Mouse (Mus musculus) neural tube, embryonic 15.5 days (tissue): ENCODE results near the gene Map3k5. TPM values are rescaled to one million over a fixed set of nuclear protein-coding genes. Genes with fewer than 3 reads are reported as not detected.
A peak's percentile ranks its signal among the peaks of the same experiment; 100 is the strongest.

Source experiments
- ATAC-seq: fragments of 200-750 bp; cut with Nextera tagmentation; 2 replicates; pipeline ENCODE4 v1.8.0; 2017; ENCODE audit warnings: mild to moderate bottlenecking, moderate TSS enrichment, moderate library complexity; ENCODE audit not compliant: low FRiP score
- H3K27ac ChIP-seq: fragments of 300-500 bp; sonication (generic); replicated peaks from 2 replicates; pipeline ENCODE4 v1.5.1; 2015; ENCODE audit warnings: mild to moderate bottlenecking, inconsistent platforms
- H3K27me3 ChIP-seq: fragments of 300-500 bp; sonication (generic); replicated peaks from 2 replicates; pipeline ENCODE4 v1.6.1; 2015; ENCODE audit warnings: inconsistent platforms
- H3K36me3 ChIP-seq: fragments of 300-500 bp; sonication (generic); 2 replicates; pipeline ENCODE4 v1.6.1; 2015; ENCODE audit warnings: inconsistent platforms
- H3K4me1 ChIP-seq: fragments of 300-500 bp; sonication (generic); 2 replicates; pipeline ENCODE4 v1.6.1; 2015; ENCODE audit warnings: inconsistent platforms
- H3K4me2 ChIP-seq: fragments of 300-500 bp; sonication (generic); 2 replicates; pipeline ENCODE4 v1.6.1; 2015; ENCODE audit warnings: inconsistent platforms, mild to moderate bottlenecking, moderate library complexity
- H3K4me3 ChIP-seq: fragments of 300-500 bp; sonication (generic); replicated peaks from 2 replicates; pipeline ENCODE4 v1.5.1; 2015; ENCODE audit warnings: mild to moderate bottlenecking, inconsistent platforms
- H3K9ac ChIP-seq: fragments of 300-500 bp; sonication (generic); replicated peaks from 2 replicates; pipeline ENCODE4 v1.6.1; 2015; ENCODE audit warnings: mild to moderate bottlenecking, inconsistent platforms
- H3K9me3 ChIP-seq: fragments of 300-500 bp; sonication (generic); replicated peaks from 2 replicates; pipeline ENCODE4 v1.6.1; 2016; ENCODE audit warnings: inconsistent platforms
- WGBS: fragments of 180-500 bp; shearing (Covaris S2); methylation state at CpG from one replicate; pipeline ENCODE4 v1.1.7; 2015; ENCODE audit warnings: mixed read lengths; 5-methylcytosine and 5-hydroxymethylcytosine counted together
- polyA plus RNA-seq: library from polyadenylated mRNA; unstranded; fragments of >200 nt; fragmentation: Nextera tagmentation; extraction: Ambion mirVana; gene quantifications from 2 replicates; pipeline ENCODE4 v1.2.1, GENCODE M21; 2015

The Map3k5 gene
- polyA plus RNA-seq, 1 experiment from 2014 or later = 1.4 TPM

DNA sequence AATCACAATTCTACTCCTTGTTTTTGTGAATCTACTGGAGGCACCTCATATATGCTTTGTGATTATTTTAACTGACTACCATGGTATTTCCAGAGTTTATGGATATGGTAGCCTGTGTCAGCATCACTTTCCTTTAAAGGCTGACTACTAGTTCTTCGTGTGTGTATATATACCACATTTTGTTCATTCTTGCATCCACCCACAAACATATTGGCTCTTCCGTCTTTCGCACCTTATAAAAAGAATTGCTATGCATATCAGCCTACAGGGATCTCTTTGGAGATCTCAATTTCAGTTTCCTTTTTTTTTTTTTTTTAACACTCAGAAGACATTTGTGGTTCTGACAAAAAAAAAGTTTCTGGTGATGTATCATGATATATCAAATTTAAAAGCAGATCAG, 105.3 kb downstream of the Map3k5 start:
- Histone ChIP-seq H3K4me2 (no peak overlapping the region), H3K4me3 (no peak overlapping the region), H3K27ac (no peak overlapping the region), H3K36me3 (no peaks in the 10 kb centered on the region), H3K9me3 (no peaks in the 10 kb centered on the region), H3K4me1 (no peaks in the 10 kb centered on the region), H3K9ac (no peak overlapping the region), H3K27me3 (no peaks in the 10 kb centered on the region)
- ATAC-seq = no peak
- WGBS = 90% methylated on average over 3 of the region's 3 CpGs

DNA sequence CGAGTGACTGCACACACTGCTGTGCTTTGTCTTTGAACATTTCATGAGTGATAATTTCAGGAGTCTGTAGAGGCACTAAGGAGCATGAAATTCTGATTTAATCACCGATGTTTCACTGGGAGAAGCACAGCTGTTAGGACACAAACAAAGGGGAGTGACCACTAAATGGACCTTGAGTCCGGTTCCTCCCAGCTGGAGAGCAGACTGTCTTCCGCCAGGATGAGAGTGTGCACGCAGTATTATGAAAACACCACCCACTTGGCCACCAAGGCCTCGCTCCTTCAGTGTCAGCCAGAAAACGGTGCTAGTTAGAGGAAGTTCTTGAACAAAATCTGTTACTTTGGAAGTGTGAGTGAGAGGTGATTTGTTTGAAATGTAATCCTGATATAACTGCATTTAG, 105.8 kb downstream of the Map3k5 start:
- no peak overlapping the region for H3K9ac ChIP-seq
- no peaks in the 10 kb centered on the region for H3K27me3 ChIP-seq
- H3K4me2 ChIP-seq = no peak overlapping the region
- H3K36me3 ChIP-seq = no peaks in the 10 kb centered on the region
- no peak overlapping the region for H3K27ac ChIP-seq
- H3K4me3 ChIP-seq = no peak overlapping the region
- no peaks in the 10 kb centered on the region for H3K4me1 ChIP-seq
- no peak for ATAC-seq
- H3K9me3 ChIP-seq = no peaks in the 10 kb centered on the region
- 26% methylated on average over 7 of the region's 7 CpGs for WGBS

DNA sequence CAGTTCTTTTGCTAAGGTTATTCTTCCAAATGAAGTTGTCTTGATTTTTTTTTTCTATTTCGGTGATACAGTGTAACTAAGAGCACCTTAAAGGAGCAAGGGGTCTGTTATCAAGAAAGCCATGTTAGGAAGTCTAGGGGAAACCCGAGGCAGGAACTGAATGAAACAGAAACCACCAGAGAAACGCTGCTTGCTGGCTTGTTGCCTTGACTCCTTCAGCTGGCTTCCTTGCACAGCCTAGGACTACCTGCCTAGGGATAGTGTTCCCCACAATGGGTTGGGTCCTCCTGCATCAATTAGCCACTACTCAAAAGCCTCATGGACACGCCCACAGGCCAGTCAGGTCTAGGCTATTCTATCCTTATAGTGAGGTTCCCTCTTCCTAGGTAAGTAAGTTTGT, 106.4 kb downstream of the Map3k5 start:
- H3K4me2 ChIP-seq = no peak overlapping the region
- no peak overlapping the region for H3K27ac ChIP-seq
- 84% methylated on average over 4 of the region's 4 CpGs for WGBS
- no peaks in the 10 kb centered on the region for H3K9me3 ChIP-seq
- H3K9ac ChIP-seq = no peak overlapping the region
- ATAC-seq = no peak
- H3K4me3 ChIP-seq = no peak overlapping the region
- H3K27me3 ChIP-seq = no peaks in the 10 kb centered on the region
- H3K4me1 ChIP-seq = no peaks in the 10 kb centered on the region
- H3K36me3 ChIP-seq = no peaks in the 10 kb centered on the region

DNA sequence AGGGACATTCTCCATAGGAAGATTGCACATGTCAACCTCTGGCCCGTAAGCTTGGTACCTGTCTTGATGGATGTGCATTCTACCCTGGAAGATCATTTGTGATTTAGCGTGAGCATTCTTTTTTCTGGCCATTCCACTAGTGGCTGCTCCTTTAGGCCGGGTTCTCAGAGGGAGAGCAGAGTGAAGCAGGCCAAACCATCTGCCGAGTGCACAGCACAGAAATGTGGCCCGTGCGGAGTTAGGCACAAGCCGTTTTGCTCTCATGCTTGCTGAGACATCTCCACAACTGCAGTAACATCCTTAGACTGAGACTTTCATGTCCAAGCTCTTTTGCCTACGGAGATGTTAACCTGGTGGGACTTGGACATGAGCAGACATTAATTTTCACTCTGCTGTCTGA, 107.8 kb downstream of the Map3k5 start:
- no peaks in the 10 kb centered on the region for H3K36me3 ChIP-seq
- WGBS = 91% methylated on average over 8 of the region's 8 CpGs
- ATAC-seq = no peak
- no peaks in the 10 kb centered on the region for H3K27me3 ChIP-seq
- H3K9me3 ChIP-seq = no peaks in the 10 kb centered on the region
- no peak overlapping the region for H3K27ac ChIP-seq
- H3K4me3 ChIP-seq = no peak overlapping the region
- H3K9ac ChIP-seq = no peak overlapping the region
- H3K4me1 ChIP-seq = peaks cover 4% of the 10 kb centered on the region; the same call in 1 of the 2 replicates
- H3K4me2 ChIP-seq = no peak overlapping the region

DNA sequence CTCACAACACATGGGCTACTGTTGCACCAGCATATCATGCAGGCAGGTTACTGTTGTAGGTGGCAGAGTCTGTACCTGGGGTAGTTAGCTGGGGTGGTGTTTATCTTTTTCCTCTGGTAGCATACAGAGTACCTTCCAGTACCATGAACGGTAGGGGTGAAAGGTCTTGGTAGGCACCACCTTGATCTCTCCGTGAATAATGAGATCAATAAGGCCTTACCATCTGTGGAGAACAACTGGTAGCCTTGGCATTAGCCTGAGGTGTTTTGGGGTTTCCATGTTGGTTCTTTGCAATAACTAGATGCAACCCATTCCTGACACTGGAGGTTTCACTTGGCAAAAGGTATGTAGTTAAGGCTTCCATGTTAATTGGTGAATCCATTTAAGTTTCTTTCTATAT, 109.8 kb downstream of the Map3k5 start:
- Histone ChIP-seq H3K36me3 (no peaks in the 10 kb centered on the region), H3K4me3 (no peak overlapping the region), H3K27ac (no peak overlapping the region), H3K27me3 (no peaks in the 10 kb centered on the region), H3K9ac (no peak overlapping the region), H3K4me1 (peaks cover 4% of the 10 kb centered on the region; the same call in 1 of the 2 replicates), H3K4me2 (no peak overlapping the region), H3K9me3 (no peaks in the 10 kb centered on the region)
- ATAC-seq = no peak
- 93% methylated on average over 2 of the region's 2 CpGs for WGBS

GRCm38 (mm10) chr10:20045733-20046495, 111.6 kb downstream of the Map3k5 start:
- Histone ChIP-seq H3K4me2 (no peak overlapping the region), H3K9me3 (no peaks in the 10 kb centered on the region), H3K4me3 (no peak overlapping the region), H3K9ac (no peak overlapping the region), H3K36me3 (no peaks in the 10 kb centered on the region), H3K27ac (no peak overlapping the region), H3K4me1 (peaks cover 4% of the 10 kb centered on the region; the same call in 1 of the 2 replicates), H3K27me3 (no peaks in the 10 kb centered on the region)
- WGBS = 50% methylated on average over 4 of the region's 4 CpGs
- ATAC-seq = peak; percentile 59; the same call in 1 of the 2 replicates

DNA sequence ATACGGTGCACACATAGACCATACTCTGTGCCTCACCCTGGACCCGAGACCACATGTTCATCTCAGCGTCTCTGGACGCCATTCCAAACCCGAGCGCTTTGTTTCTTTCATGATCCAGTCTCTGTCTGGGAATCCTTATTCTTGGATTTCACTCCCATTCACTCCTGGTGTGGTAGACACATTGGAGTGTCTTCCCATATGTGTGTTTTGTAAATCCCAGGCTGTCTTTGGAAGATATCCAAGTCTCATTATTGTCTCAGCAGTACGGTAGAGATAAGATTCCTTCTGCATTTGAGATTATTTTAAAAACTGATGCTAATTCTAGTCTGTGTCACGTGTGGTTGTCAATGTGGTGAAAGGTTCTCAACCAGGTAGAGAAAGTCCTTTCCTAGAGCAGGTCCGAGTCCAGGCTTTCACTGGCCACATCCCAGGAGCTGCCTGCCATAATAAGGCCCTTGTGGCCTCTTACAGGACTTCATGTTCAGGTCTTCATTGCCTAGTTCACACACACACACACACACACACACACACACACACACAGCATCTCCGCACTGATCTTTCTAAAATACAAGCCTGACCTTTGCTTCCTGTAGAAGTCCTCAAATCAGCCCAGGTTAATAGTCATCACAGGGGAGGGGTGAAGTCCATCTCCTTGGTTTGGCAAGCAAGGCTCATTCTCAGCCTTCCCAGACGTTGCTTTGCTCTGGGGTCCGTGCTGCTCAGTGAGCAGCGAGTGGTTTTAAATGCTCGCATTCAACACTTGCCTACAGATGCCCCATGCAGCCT, 122.8 kb downstream of the Map3k5 start:
- Histone ChIP-seq H3K4me3 (no peak overlapping the region), H3K4me1 (no peaks in the 10 kb centered on the region), H3K27me3 (no peaks in the 10 kb centered on the region), H3K36me3 (no peaks in the 10 kb centered on the region), H3K27ac (no peak overlapping the region), H3K4me2 (no peak overlapping the region), H3K9me3 (no peaks in the 10 kb centered on the region), H3K9ac (no peak overlapping the region)
- ATAC-seq = no peak
- 93% methylated on average over 14 of the region's 14 CpGs for WGBS

- Histone ChIP-seq H3K4me1 (no peaks in the 10 kb centered on the region), H3K27me3 (no peaks in the 10 kb centered on the region), H3K9ac (no peak overlapping the region), H3K4me2 (no peak overlapping the region), H3K4me3 (no peak overlapping the region), H3K27ac (no peak overlapping the region), H3K36me3 (no peaks in the 10 kb centered on the region), H3K9me3 (no peaks in the 10 kb centered on the region)
- no peak for ATAC-seq
- 90% methylated on average over 10 of the region's 10 CpGs for WGBS
Measured at GRCm38 (mm10) chr10:20058031-20058430, 123.8 kb downstream of the Map3k5 start.

GRCm38 (mm10) chr10:20058841-20059240, 124.6 kb downstream of the Map3k5 start:
- Histone ChIP-seq H3K27ac (no peak overlapping the region), H3K36me3 (no peaks in the 10 kb centered on the region), H3K9me3 (no peaks in the 10 kb centered on the region), H3K9ac (no peak overlapping the region), H3K4me2 (no peak overlapping the region), H3K27me3 (no peaks in the 10 kb centered on the region), H3K4me1 (no peaks in the 10 kb centered on the region), H3K4me3 (no peak overlapping the region)
- no peak for ATAC-seq
- WGBS = 88% methylated on average over 10 of the region's 10 CpGs

DNA sequence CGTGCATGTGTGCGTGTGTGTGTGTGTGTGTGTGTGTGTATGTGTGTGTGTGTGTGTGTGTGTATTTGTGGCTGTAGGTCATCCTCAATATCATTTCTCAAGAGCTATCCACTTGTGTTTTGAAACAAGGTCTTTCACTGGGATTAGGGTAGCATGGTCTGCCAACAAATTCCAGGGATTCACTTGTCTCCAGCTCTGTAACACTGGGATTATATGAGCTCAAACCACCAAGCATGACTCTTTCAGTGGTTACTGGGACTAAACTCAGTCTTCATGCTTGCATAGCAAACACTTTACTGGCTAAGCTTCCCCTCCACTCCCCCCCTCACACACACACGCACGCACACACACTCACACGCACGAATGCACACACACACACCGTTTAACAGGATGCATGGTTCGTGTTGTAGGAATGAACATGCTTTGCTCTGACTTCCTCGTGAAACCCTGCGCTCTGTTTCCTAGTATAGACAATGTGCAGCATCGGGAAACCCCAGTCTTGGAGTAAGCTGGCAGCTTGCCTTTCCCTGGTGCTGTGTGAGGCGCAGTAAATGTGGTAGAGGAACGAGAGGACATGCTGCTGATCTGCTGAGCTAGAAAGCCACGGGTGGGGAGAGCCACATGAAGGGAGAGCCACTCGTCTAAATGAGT, 126.2 kb downstream of the Map3k5 start:
- ATAC-seq = peak; percentile 47
- Histone ChIP-seq H3K27me3 (no peaks in the 10 kb centered on the region), H3K9me3 (no peaks in the 10 kb centered on the region), H3K4me2 (no peak overlapping the region), H3K27ac (no peak overlapping the region), H3K4me1 (no peaks in the 10 kb centered on the region), H3K4me3 (no peak overlapping the region), H3K9ac (no peak overlapping the region), H3K36me3 (no peaks in the 10 kb centered on the region)
- whole genome bisulfite sequencing = 70% methylated on average over 15 of the region's 15 CpGs

DNA sequence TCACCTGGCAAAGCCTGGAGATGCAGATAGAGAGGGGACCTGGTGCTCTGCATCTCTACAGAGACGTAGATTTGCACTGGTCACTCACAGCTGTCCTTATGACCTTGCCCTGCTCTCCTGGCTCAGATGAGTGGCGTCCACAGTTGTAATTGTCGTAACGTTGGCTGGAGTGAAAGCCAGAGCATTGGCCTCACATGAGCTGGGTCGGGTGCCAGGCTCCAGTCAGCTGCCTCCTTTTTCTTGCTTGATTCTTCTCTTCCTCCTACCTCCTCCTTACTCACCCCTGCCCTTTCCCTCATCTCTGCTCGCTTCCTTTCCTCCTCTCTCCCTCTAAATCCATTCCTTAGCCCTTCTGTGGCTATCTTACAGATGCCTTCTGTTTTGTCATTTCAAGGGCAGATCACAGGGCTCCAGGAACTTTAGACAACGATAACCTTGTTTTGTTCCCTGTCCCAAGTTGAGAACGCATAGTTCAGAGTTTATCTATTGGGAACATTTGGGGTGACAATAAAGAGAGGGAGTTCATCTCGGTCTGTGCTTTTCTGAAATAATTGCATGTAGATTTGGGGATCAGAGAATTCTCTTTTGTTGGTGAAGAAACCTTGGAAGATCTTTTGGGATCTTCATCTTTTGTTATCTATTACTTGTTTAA, 130.4 kb downstream of the Map3k5 start:
- H3K4me1 ChIP-seq = no peaks in the 10 kb centered on the region
- H3K27ac ChIP-seq = no peak overlapping the region
- H3K27me3 ChIP-seq = no peaks in the 10 kb centered on the region
- WGBS = 81% methylated on average over 9 of the region's 9 CpGs
- no peak overlapping the region for H3K4me2 ChIP-seq
- no peaks in the 10 kb centered on the region for H3K9me3 ChIP-seq
- H3K36me3 ChIP-seq = no peaks in the 10 kb centered on the region
- no peak overlapping the region for H3K4me3 ChIP-seq
- ATAC-seq = no peak
- no peak overlapping the region for H3K9ac ChIP-seq
